Mouse (Mus musculus): ENCODE measurements around the gene Tvp23b. TPM values are rescaled to one million over a fixed set of nuclear protein-coding genes. Genes with fewer than 3 reads are reported as not detected.

Gene Tvp23b
- polyA plus RNA-seq, 1 experiment from 2014 or later: 48.4 TPM

DNA sequence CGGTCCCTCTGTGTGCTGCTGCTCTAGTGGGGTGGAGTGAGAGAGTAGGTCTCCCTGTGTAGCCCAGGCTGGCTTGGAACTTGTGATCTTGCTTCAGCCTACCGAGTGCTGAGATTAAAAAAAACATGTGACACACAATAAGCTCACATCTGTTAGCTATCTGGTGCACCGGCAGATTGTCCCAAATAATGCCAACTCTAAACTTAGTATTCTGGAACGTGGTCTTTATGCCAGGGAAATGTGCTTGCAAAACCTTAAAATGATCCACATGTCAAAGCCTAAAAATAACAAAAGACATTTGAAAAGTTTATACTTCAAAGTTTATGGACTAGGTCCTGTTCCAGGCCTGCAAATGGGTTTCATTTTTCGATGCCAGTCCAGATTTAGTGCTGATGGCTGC, 10.1 kb upstream of the Tvp23b start:
- Histone ChIP-seq H3K4me3 (no peak overlapping the region), H3K36me3 (ENCODE audit: poor library complexity, severe bottlenecking) (no peaks in the 10 kb centered on the region), H3K4me1 (no peaks in the 10 kb centered on the region), H3K4me2 (no peak overlapping the region), H3K9ac (no peak overlapping the region), H3K27ac (no peak overlapping the region), H3K9me3 (replicated peaks) (no peaks in the 10 kb centered on the region), H3K27me3 (no peaks in the 10 kb centered on the region)
- 86% methylated on average over 5 of the region's 5 CpGs for WGBS
- no peak for ATAC-seq

DNA sequence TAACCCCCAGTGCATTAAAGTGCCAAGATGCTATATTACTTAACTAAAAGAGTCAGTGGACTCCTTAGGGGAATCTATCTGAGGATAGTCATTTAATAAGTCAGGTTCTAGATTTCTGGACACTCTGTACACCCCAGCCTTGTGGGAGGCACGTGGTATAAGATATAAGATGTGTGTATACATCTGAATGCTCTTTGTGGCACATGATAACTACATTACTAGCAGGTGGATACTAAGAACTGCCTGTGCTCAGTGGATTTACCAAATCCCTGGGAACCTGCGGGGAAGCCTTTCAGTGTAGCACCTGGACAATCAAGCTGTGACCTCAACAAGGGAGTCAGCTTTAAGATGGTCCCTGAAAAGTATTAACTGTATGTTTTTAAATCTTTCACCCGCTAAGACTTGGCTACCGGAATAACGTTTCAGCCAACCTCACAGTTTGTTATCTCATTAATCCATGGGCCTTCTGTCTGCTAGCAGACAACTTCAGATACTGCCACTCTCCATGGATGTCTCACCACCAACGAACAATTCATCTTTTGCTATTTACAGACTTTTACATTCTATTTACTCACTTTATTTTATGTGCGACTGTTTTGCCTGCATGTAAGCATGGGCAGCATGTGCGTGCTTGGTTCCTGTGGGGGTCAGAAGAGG, 9.4 kb upstream of the Tvp23b start:
- ATAC-seq: no peak
- 86% methylated on average over 8 of the region's 8 CpGs for WGBS
- no peak overlapping the region for H3K27ac ChIP-seq
- no peaks in the 10 kb centered on the region for H3K36me3 ChIP-seq (ENCODE audit: poor library complexity, severe bottlenecking)
- no peak overlapping the region for H3K4me3 ChIP-seq
- no peaks in the 10 kb centered on the region for H3K9me3 ChIP-seq (replicated peaks)
- H3K27me3 ChIP-seq: no peaks in the 10 kb centered on the region
- H3K4me1 ChIP-seq: no peaks in the 10 kb centered on the region
- no peak overlapping the region for H3K4me2 ChIP-seq
- no peak overlapping the region for H3K9ac ChIP-seq

DNA sequence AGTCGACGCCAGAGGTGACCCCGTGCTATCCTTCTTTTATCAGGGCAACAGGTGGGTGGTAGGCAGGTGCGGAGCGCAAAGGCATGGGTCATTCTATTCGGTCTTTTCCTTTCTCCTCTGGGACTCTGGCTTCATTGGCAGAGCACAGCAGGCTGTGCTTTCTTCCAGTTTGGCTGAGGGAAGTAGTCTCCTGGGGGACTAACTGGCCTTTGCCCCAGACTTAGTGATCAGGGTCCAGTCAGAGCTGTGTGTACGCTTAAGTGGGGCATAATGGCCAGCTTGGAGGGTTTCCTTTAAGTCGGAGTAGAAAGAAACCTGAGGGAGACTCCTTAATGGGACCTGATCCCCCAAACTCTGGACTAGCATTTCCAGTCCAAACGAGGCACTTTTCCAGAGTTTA, 5.8 kb upstream of the Tvp23b start:
- no peak for ATAC-seq
- Histone ChIP-seq H3K36me3 (ENCODE audit: poor library complexity, severe bottlenecking) (no peaks in the 10 kb centered on the region), H3K4me1 (no peaks in the 10 kb centered on the region), H3K27ac (no peak overlapping the region), H3K4me3 (no peak overlapping the region), H3K9ac (no peak overlapping the region), H3K9me3 (replicated peaks) (no peaks in the 10 kb centered on the region), H3K4me2 (no peak overlapping the region), H3K27me3 (no peaks in the 10 kb centered on the region)
- 83% methylated on average over 9 of the region's 9 CpGs for WGBS

DNA sequence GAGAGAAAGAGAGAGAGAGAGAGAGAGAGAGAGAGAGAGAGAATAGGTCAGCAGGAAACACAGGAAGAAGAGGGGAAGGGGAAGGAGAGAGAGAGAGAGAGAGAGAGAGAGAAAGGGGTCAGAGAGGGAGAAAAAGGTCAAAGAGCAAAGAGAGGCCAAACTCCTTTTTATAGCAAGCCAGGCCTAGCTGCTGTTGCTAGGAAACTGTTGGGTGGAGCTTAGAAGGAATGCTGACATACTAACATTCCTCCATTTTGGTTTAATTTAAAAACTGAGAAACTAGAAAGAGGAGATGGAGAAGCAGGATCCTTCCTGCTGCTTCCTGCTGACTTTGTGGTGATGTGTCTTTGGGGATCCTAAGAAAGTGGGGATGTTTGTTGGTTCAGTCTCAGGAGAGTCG, 3.6 kb upstream of the Tvp23b start:
- no peak overlapping the region for H3K4me2 ChIP-seq
- H3K9me3 ChIP-seq (replicated peaks): no peaks in the 10 kb centered on the region
- H3K36me3 ChIP-seq (ENCODE audit: poor library complexity, severe bottlenecking): no peaks in the 10 kb centered on the region
- ATAC-seq: no peak
- no peak overlapping the region for H3K4me3 ChIP-seq
- peaks cover 6% of the 10 kb centered on the region; the same call in 1 of the 2 replicates for H3K4me1 ChIP-seq
- WGBS: 94% methylated on average over 1 of the region's 1 CpGs
- no peak overlapping the region for H3K9ac ChIP-seq
- no peak overlapping the region for H3K27ac ChIP-seq
- no peaks in the 10 kb centered on the region for H3K27me3 ChIP-seq

DNA sequence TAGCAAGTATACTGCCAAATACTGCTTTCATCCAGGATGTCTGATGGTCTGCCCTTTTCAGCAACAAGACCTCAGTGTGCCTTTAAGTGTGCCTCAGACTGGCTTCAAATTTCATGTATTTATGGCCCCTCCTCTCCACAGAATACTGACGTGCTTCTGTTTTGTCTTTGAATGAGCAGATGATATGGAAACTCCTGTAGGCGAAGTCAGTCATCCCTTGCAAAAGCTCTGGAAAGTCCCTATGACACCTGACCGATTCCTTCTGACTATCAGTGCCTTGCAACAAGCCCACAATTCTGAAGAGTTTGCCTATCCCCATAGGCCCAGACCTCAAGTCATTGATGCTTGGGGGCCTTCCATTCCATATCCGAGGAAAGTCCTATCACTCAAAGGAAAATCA, 2.8 kb upstream of the Tvp23b start:
- H3K4me2 ChIP-seq: no peak overlapping the region
- peaks cover 6% of the 10 kb centered on the region; the same call in 1 of the 2 replicates for H3K4me1 ChIP-seq
- no peak overlapping the region for H3K9ac ChIP-seq
- H3K27ac ChIP-seq: no peak overlapping the region
- no peaks in the 10 kb centered on the region for H3K9me3 ChIP-seq (replicated peaks)
- H3K27me3 ChIP-seq: no peaks in the 10 kb centered on the region
- no peaks in the 10 kb centered on the region for H3K36me3 ChIP-seq (ENCODE audit: poor library complexity, severe bottlenecking)
- ATAC-seq: no peak
- WGBS: 87% methylated on average over 4 of the region's 4 CpGs
- H3K4me3 ChIP-seq: no peak overlapping the region

DNA sequence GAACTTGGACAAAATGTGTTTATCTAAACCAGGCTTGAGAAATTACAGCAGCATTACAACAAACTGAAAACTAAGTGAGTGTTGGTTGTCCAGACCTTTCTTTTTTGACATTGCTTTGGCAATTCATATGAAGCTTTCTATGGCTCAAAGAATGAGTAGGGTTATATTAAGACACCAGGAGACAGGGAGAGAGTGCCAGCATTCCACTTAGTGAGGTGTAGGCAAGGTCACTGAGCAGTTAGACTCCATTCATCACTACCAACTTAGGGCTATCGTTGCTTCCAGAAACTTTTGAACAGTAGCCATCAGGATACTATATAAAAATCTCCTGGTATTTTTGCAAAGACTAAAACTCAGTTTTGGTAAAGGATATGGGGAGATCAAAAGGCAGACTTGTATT, 1.9 kb upstream of the Tvp23b start:
- Histone ChIP-seq H3K36me3 (ENCODE audit: poor library complexity, severe bottlenecking) (no peaks in the 10 kb centered on the region), H3K9me3 (replicated peaks) (no peaks in the 10 kb centered on the region), H3K27ac (no peak overlapping the region), H3K9ac (no peak overlapping the region), H3K27me3 (no peaks in the 10 kb centered on the region), H3K4me2 (no peak overlapping the region), H3K4me3 (no peak overlapping the region), H3K4me1 (peaks cover 6% of the 10 kb centered on the region; the same call in 1 of the 2 replicates)
- ATAC-seq: no peak
- WGBS: 91% methylated on average over 1 of the region's 1 CpGs

DNA sequence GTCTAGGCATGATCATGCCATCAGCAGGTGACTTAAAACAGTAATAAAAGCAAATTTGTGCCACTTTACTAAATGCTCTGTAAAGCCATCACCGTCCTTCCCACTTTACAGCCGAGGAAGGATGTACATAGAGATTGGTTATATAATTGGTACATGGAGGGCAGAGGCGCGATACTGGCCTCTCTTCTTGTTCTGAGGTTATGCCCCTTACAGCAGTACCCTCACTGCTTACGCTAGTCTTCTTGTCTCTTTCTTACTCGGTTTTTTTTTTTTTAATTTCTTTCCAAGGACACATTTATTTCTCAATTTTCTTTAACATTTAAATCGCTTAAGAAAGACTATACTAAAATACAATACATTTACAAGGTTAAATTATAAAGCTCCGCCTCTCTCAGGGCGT, 527 bp upstream of the Tvp23b start:
- Histone ChIP-seq H3K4me2 (peak overlapping the region; percentile 72), H3K36me3 (ENCODE audit: poor library complexity, severe bottlenecking) (peaks cover 5% of the 10 kb centered on the region; the same call in 1 of the 2 replicates), H3K27me3 (no peaks in the 10 kb centered on the region), H3K27ac (no peak overlapping the region), H3K4me1 (peaks cover 6% of the 10 kb centered on the region; the same call in 1 of the 2 replicates), H3K9ac (0 out of 2 replicates have a peak overlapping the region, but pooled peaks have one; percentile 31), H3K9me3 (replicated peaks) (no peaks in the 10 kb centered on the region), H3K4me3 (peak overlapping the region; percentile 76)
- 29% methylated on average over 9 of the region's 9 CpGs for WGBS
- peak; percentile 9 for ATAC-seq

DNA sequence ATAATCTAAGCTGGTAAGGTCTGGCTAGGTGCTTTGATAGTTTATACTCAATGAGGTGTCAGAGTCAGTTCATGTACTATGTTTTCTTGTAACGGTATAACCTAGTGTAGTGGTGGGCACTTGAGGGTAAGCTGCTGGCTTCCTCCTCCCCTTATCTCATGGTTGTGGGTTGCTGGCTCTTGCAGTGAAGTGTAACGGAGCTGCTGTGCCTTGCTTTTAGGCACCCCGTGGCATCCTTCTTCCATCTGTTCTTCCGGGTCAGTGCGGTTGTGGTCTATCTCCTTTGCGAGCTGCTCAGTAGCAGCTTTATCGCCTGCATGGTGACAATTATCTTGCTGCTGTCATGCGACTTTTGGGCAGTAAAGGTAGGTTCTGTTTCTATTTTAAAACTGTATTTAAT, 4.2 kb downstream of the Tvp23b start:
- Histone ChIP-seq H3K36me3 (ENCODE audit: poor library complexity, severe bottlenecking) (peaks cover 41% of the 10 kb centered on the region), H3K4me3 (no peak overlapping the region), H3K9ac (no peak overlapping the region), H3K9me3 (replicated peaks) (no peaks in the 10 kb centered on the region), H3K27ac (no peak overlapping the region), H3K4me1 (peaks cover 6% of the 10 kb centered on the region; the same call in 1 of the 2 replicates), H3K27me3 (no peaks in the 10 kb centered on the region), H3K4me2 (no peak overlapping the region)
- ATAC-seq: no peak
- 94% methylated on average over 8 of the region's 8 CpGs for WGBS

DNA sequence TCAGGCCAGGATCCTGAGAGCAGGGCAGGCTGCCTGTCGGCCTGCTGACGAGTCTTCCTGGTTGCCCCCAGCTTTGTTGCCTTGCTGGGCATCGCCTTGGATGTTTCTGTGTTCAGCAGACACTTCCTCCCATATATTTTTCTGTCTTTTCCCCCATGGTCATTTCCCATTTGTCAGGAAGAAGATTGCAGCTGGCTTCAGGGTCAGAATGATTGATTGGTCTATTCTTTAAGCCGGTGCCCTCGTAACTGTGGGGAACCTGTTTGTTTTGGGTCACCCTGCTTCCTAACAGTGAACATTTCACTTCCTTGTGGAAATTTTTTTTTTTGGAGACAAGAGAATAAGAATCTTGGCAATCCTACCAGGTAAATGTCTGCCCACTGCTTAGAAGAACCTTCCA, 6.1 kb downstream of the Tvp23b start:
- Histone ChIP-seq H3K27ac (no peak overlapping the region), H3K4me3 (no peak overlapping the region), H3K9me3 (replicated peaks) (no peaks in the 10 kb centered on the region), H3K4me2 (no peak overlapping the region), H3K9ac (no peak overlapping the region), H3K4me1 (no peaks in the 10 kb centered on the region), H3K27me3 (no peaks in the 10 kb centered on the region), H3K36me3 (ENCODE audit: poor library complexity, severe bottlenecking) (peaks cover 58% of the 10 kb centered on the region)
- ATAC-seq: no peak
- WGBS: 94% methylated on average over 5 of the region's 5 CpGs

DNA sequence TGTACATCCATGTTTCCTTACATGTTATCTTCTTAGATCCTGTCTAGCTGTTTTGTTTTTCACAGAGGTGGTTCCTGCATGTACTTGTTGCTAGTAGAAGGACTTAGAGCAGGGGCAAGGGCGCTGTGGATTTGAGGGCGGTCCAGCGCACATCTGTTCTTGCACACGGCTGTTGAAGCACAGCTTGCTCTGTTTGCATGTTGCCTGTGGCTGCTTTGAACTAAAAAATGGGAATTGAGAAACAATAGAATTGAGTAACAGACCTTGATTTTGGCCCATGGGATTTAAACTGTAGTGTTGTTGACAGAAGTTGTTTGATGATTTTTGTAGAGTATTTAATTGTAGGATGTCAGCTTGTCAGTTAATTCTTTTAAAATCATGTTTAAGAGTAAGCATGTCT, 11.5 kb downstream of the Tvp23b start:
- Histone ChIP-seq H3K4me2 (no peak overlapping the region), H3K4me1 (no peaks in the 10 kb centered on the region), H3K4me3 (no peak overlapping the region), H3K9ac (no peak overlapping the region), H3K27ac (no peak overlapping the region), H3K36me3 (ENCODE audit: poor library complexity, severe bottlenecking) (peaks cover 61% of the 10 kb centered on the region), H3K9me3 (replicated peaks) (no peaks in the 10 kb centered on the region), H3K27me3 (no peaks in the 10 kb centered on the region)
- 86% methylated on average over 4 of the region's 4 CpGs for WGBS
- no peak for ATAC-seq

DNA sequence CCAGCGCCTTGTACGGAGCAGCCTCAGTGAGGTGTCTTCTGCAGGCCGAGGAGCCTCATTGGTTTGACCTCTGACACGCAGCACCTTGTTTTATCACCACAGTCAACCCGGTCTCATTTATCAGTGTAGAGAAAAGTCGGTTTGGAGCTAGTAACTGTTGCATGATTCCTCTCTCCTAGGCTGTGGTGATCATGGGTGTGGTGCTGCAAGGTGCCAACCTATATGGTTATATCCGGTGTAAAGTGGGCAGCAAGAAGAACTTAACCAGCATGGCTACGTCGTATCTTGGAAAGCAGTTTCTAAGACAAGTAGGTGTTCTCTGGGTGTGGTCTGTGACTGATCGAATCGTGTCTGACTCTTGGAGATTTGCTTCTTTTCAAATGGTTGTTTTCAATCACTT, 12.5 kb downstream of the Tvp23b start:
- H3K4me3 ChIP-seq: no peak overlapping the region
- no peak overlapping the region for H3K4me2 ChIP-seq
- H3K9ac ChIP-seq: no peak overlapping the region
- H3K36me3 ChIP-seq (ENCODE audit: poor library complexity, severe bottlenecking): peaks cover 56% of the 10 kb centered on the region
- no peak for ATAC-seq
- H3K27me3 ChIP-seq: no peaks in the 10 kb centered on the region
- no peak overlapping the region for H3K27ac ChIP-seq
- WGBS: 91% methylated on average over 11 of the region's 11 CpGs
- H3K4me1 ChIP-seq: no peaks in the 10 kb centered on the region
- no peaks in the 10 kb centered on the region for H3K9me3 ChIP-seq (replicated peaks)

DNA sequence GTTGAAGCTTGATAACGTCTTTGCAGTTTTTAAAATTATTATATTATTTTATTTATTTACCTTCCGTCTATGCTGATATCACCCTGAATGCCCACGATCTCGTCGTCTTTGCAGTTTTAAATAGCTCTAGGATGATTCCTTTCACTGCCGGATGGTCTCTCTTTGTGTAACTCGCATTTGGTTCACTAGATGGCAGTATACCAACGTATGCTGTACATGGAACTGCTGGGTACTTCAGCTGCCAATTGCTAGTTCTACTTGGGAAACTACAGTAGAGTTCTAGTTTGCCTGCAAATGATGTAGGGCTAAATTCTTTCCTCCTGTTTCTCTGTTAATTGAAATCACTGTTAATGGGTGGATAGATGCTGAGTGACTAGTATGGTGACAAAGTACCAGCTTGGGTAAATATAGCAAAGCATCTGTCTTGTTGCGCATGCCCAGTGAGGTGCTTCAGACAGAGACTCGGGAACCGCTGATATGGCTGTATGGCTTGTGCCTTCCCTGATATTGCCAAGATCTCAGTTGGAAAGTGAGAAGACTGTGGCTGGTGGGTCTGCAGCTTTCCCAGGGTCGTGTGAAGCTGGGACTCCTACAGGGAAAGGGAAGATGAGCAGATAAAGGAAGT, 22.6 kb downstream of the Tvp23b start:
- peak; percentile 70 for ATAC-seq
- H3K9ac ChIP-seq: no peak overlapping the region
- 37% methylated on average over 12 of the region's 12 CpGs for WGBS
- H3K4me1 ChIP-seq: no peaks in the 10 kb centered on the region
- no peak overlapping the region for H3K27ac ChIP-seq
- H3K36me3 ChIP-seq (ENCODE audit: poor library complexity, severe bottlenecking): no peaks in the 10 kb centered on the region
- no peak overlapping the region for H3K4me3 ChIP-seq
- no peaks in the 10 kb centered on the region for H3K9me3 ChIP-seq (replicated peaks)
- no peaks in the 10 kb centered on the region for H3K27me3 ChIP-seq
- H3K4me2 ChIP-seq: no peak overlapping the region
